Mouse (Mus musculus): ENCODE measurements around the gene Ick. TPM values are rescaled to one million over a fixed set of nuclear protein-coding genes. Genes with fewer than 3 reads are reported as not detected.

The Ick gene
- polyA plus RNA-seq, 1 experiment from 2014 or later: 31.8 TPM

DNA sequence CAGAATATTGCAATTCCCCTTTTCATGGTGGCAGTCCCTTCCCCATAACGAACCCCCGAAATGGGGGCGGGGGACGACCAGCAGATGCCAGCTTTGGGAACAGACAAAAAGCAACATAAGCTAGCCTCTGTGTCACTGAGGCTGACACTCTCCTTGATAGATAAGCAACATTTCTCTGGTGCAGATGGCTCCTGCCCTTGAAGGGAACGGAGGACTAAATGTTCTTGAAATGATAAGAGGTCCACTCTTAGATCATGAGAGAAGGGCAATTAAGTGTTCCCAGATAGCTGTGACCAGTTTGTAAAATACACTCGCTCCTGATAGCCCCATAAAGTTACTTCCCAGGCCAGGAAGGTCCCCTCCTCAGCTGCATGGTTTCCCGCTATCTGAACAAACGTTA, 79.9 kb downstream of the Ick start:
- Histone ChIP-seq H3K27ac (ENCODE audit: low read depth, low read length) (no peak overlapping the region), H3K4me2 (ENCODE audit: low read length) (no peak overlapping the region), H3K9me3 (ENCODE audit: control insufficient read depth, low read length) (no peaks in the 10 kb centered on the region), H3K9ac (ENCODE audit: low read depth, low read length) (no peak overlapping the region), H3K4me1 (ENCODE audit: control insufficient read depth, insufficient read depth, low read depth, low read length) (peaks cover 13% of the 10 kb centered on the region), H3K27me3 (replicated peaks; ENCODE audit: control insufficient read depth, insufficient read depth, low read length) (peaks cover 2% of the 10 kb centered on the region; the same call in 1 of the 2 replicates), H3K36me3 (ENCODE audit: control insufficient read depth, insufficient read depth, low read length) (no peaks in the 10 kb centered on the region), H3K4me3 (ENCODE audit: low read length) (no peak overlapping the region)
- no peak for ATAC-seq
- 88% methylated on average over 8 of the region's 8 CpGs for WGBS

DNA sequence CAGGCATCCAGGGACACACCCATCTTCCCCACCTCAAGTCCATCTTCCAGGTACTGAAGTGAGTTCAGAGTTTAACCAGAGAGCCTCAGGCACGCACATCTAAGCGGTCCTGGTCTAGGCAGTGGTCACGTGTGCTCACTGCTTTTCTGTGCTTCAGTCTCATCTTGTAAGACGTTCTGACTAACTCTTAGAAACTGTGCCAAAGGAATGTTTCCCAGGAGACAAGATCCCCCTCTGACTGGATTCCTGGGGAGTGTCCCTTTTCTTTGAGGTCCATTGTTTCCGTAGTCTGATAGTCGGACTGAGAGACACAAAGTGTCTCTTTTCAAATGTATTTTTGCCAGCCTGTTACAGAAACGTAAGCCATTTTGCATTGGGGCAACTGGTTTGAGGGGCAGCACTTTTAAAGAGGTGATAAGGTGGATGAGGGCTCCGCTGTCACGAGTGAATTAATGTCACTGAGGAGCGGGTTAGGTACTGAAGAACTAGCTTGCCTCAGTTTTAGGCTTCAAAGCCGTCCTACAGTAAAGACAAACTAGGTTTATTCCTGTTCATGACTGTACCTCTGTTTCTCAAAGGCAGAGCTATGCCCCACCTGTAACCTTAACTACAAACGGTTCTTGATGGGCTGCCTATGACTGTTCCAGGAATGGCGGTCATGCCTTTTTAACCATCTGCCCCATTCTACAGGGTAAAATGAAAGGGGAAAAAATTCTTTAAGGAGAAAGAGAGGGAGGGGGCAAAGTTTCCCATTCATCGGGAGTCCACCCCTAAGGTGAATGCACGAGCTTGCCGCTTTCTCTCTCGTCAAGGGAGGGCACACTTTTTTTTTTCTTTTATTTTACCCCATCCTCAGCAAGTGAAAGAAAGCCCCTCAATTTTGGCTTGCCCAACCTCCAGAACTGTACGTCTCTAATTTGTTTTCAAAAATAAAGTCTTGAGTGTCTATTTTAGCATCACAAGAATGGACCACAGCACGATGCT, 82.0 kb downstream of the Ick start:
- H3K4me1 ChIP-seq (ENCODE audit: control insufficient read depth, insufficient read depth, low read depth, low read length): peaks cover 13% of the 10 kb centered on the region
- ATAC-seq: no peak; the same call in 1 of the 2 replicates
- H3K27me3 ChIP-seq (replicated peaks; ENCODE audit: control insufficient read depth, insufficient read depth, low read length): peaks cover 2% of the 10 kb centered on the region; the same call in 1 of the 2 replicates
- no peaks in the 10 kb centered on the region for H3K36me3 ChIP-seq (ENCODE audit: control insufficient read depth, insufficient read depth, low read length)
- H3K9ac ChIP-seq (ENCODE audit: low read depth, low read length): peak overlapping the region; percentile 27; the same call in 1 of the 2 replicates
- H3K4me2 ChIP-seq (ENCODE audit: low read length): peak overlapping the region; percentile 71
- peak overlapping the region; percentile 40 for H3K4me3 ChIP-seq (ENCODE audit: low read length)
- H3K9me3 ChIP-seq (ENCODE audit: control insufficient read depth, low read length): no peaks in the 10 kb centered on the region
- under 1% methylated on average over 19 of the region's 19 CpGs for WGBS
- H3K27ac ChIP-seq (ENCODE audit: low read depth, low read length): no peak overlapping the region

DNA sequence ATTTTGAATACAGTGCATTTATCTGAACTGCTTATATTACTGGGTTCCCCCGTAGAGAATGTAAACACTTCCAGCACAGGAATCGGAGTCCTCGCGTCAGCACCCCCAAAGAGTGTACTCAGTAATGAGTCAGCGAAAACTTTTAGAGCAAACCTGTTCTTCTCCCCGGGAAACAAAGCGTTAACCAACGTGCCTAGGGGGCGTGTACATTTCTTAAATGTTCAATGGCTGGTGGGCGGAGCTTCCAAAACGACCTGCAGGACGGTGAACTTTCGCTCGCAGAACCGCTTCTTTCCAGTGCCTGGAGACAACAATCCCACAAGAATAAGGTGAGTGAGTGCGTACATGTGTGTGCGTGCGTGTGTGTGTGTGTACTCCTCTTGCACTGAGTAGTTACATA, 82.7 kb downstream of the Ick start:
- Histone ChIP-seq H3K27me3 (replicated peaks; ENCODE audit: control insufficient read depth, insufficient read depth, low read length) (peaks cover 2% of the 10 kb centered on the region; the same call in 1 of the 2 replicates), H3K4me2 (ENCODE audit: low read length) (peak overlapping the region; percentile 71), H3K4me3 (ENCODE audit: low read length) (peak overlapping the region; percentile 40), H3K9me3 (ENCODE audit: control insufficient read depth, low read length) (no peaks in the 10 kb centered on the region), H3K9ac (ENCODE audit: low read depth, low read length) (peak overlapping the region; percentile 33), H3K36me3 (ENCODE audit: control insufficient read depth, insufficient read depth, low read length) (no peaks in the 10 kb centered on the region), H3K27ac (ENCODE audit: low read depth, low read length) (no peak overlapping the region), H3K4me1 (ENCODE audit: control insufficient read depth, insufficient read depth, low read depth, low read length) (peaks cover 13% of the 10 kb centered on the region)
- WGBS: 0% methylated on average over 18 of the region's 18 CpGs
- peak; percentile 63 for ATAC-seq

DNA sequence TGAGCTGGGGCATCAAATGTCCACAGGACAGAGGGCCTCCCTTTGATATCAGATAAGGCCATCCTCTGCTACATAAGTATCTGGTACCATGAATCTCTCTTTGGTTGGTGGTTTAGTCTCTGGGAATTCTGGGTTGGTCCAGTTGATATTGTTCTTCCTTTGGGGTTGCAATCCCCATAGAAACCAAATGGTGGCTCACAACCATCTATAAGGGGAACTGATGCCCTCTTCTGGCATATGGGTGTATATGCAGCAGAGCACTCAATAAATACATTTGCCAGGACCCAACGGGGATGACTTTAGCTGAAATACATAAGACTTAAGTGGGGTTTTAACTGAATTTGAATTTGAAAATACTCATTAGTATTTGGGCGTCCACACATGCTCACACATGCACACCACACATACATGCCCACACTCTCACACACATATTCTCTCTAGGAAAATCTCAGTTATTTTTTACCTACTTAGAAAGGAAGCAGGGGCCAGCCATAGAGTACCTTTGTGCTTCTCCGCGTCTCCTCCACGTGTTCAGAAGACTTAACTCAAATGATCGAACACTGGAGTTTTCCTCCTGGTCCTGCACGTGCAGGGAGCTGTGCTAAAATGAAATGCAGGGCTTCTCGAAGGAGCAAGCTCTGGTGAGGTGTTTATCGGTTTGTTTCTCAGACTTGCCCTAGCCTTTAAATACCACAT, 85.1 kb downstream of the Ick start:
- ATAC-seq: no peak
- Histone ChIP-seq H3K36me3 (ENCODE audit: control insufficient read depth, insufficient read depth, low read length) (no peaks in the 10 kb centered on the region), H3K4me2 (ENCODE audit: low read length) (no peak overlapping the region), H3K9me3 (ENCODE audit: control insufficient read depth, low read length) (no peaks in the 10 kb centered on the region), H3K4me1 (ENCODE audit: control insufficient read depth, insufficient read depth, low read depth, low read length) (peaks cover 13% of the 10 kb centered on the region), H3K4me3 (ENCODE audit: low read length) (no peak overlapping the region), H3K27me3 (replicated peaks; ENCODE audit: control insufficient read depth, insufficient read depth, low read length) (peaks cover 2% of the 10 kb centered on the region; the same call in 1 of the 2 replicates), H3K27ac (ENCODE audit: low read depth, low read length) (no peak overlapping the region), H3K9ac (ENCODE audit: low read depth, low read length) (no peak overlapping the region)
- 51% methylated on average over 9 of the region's 9 CpGs for WGBS

DNA sequence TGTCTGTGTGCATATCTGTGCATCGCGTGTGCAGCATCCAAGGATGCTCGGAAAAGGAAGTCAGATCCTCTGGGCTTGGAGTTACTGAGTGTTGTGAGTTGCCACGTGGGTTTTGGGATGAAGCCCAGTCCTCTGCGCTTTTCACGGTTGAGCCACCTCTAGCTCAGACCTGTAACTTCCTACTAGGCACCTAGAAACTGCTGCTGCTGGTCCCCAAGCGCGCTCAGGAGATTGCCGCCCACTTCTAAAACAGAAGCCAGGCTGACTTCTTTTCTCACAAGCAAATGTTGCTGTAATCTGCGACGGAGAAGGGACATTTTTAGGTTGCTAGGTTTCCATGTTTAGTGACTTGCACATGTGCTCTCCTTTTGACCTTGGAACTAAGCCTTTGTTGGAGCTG, 86.0 kb downstream of the Ick start:
- Histone ChIP-seq H3K4me1 (ENCODE audit: control insufficient read depth, insufficient read depth, low read depth, low read length) (peaks cover 13% of the 10 kb centered on the region), H3K4me3 (ENCODE audit: low read length) (no peak overlapping the region), H3K27ac (ENCODE audit: low read depth, low read length) (no peak overlapping the region), H3K4me2 (ENCODE audit: low read length) (no peak overlapping the region), H3K9ac (ENCODE audit: low read depth, low read length) (no peak overlapping the region), H3K27me3 (replicated peaks; ENCODE audit: control insufficient read depth, insufficient read depth, low read length) (0 out of 2 replicates have a peak, but pooled peaks cover 2% of the 10 kb centered on the region), H3K36me3 (ENCODE audit: control insufficient read depth, insufficient read depth, low read length) (no peaks in the 10 kb centered on the region), H3K9me3 (ENCODE audit: control insufficient read depth, low read length) (no peaks in the 10 kb centered on the region)
- 82% methylated on average over 11 of the region's 11 CpGs for WGBS
- ATAC-seq: no peak

DNA sequence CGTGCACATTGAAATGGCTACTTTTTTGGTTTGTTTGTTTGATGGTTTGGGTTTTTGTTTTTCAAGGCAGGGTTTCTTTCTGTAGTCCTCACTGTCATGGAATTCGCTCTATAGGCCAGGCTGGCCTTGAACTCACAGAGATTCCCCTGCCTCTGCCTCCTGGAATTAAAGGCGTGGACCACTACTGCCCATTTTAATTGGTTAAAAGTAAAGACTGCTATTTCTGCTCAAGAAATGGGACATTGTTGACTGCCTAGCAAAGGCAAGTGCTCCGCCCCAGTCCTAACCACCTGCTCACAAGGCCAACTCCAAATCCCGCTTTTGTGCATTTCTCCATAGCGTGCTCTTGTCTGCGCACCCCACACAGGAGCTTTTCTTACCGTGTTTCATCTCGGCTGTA, 88.8 kb downstream of the Ick start:
- no peak for ATAC-seq

DNA sequence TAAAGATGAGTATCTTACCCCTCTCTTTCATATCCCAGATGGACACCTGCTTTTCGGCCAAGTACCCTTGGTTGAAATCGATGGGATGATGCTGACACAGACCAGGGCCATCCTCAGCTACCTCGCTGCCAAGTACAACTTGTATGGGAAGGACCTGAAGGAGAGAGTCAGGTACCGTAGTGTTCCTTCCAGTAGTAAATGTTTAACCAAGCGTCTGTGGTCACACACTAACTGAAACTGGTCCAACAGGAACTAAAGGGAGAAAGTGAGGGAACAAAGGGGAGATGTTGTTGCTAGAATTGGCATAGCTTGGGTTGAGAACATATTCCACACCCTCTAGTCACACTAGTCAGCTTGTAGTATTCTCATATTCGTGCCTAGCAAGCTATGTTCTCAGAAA, 95.2 kb downstream of the Ick start:
- no peaks in the 10 kb centered on the region for H3K9me3 ChIP-seq (ENCODE audit: control insufficient read depth, low read length)
- no peak for ATAC-seq
- H3K4me3 ChIP-seq (ENCODE audit: low read length): no peak overlapping the region
- H3K4me1 ChIP-seq (ENCODE audit: control insufficient read depth, insufficient read depth, low read depth, low read length): no peaks in the 10 kb centered on the region
- no peak overlapping the region for H3K4me2 ChIP-seq (ENCODE audit: low read length)
- H3K27me3 ChIP-seq (replicated peaks; ENCODE audit: control insufficient read depth, insufficient read depth, low read length): no peaks in the 10 kb centered on the region
- no peak overlapping the region for H3K9ac ChIP-seq (ENCODE audit: low read depth, low read length)
- no peak overlapping the region for H3K27ac ChIP-seq (ENCODE audit: low read depth, low read length)
- no peaks in the 10 kb centered on the region for H3K36me3 ChIP-seq (ENCODE audit: control insufficient read depth, insufficient read depth, low read length)
- 92% methylated on average over 6 of the region's 6 CpGs for WGBS

More for the DNA sequence above, 88.8 kb downstream of the Ick start:
- Histone ChIP-seq H3K4me2 (ENCODE audit: low read length) (no peak overlapping the region), H3K9ac (ENCODE audit: low read depth, low read length) (no peak overlapping the region), H3K4me3 (ENCODE audit: low read length) (no peak overlapping the region), H3K9me3 (ENCODE audit: control insufficient read depth, low read length) (no peaks in the 10 kb centered on the region), H3K27me3 (replicated peaks; ENCODE audit: control insufficient read depth, insufficient read depth, low read length) (no peaks in the 10 kb centered on the region), H3K4me1 (ENCODE audit: control insufficient read depth, insufficient read depth, low read depth, low read length) (no peaks in the 10 kb centered on the region), H3K27ac (ENCODE audit: low read depth, low read length) (no peak overlapping the region), H3K36me3 (ENCODE audit: control insufficient read depth, insufficient read depth, low read length) (no peaks in the 10 kb centered on the region)
- 95% methylated on average over 9 of the region's 9 CpGs for WGBS

DNA sequence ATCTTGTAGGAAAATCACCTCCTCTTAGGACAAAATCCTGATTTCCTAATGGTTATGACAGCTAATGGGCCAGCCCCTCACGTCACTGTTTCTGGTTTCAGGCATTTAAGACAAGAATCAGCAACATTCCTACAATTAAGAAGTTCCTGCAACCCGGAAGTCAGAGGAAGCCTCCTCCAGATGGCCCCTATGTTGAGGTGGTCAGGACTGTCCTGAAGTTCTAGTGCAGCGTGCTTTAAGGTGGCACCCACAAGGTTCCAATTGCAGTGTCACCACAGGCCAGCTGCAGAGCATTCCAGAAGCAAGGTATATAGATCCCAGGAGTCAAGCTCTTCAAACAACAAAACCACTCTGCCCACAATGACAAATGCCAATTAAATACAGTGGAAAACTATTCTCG, 100.0 kb downstream of the Ick start:
- Histone ChIP-seq H3K4me2 (ENCODE audit: low read length) (no peak overlapping the region), H3K36me3 (ENCODE audit: control insufficient read depth, insufficient read depth, low read length) (no peaks in the 10 kb centered on the region), H3K9ac (ENCODE audit: low read depth, low read length) (no peak overlapping the region), H3K4me1 (ENCODE audit: control insufficient read depth, insufficient read depth, low read depth, low read length) (no peaks in the 10 kb centered on the region), H3K27ac (ENCODE audit: low read depth, low read length) (no peak overlapping the region), H3K27me3 (replicated peaks; ENCODE audit: control insufficient read depth, insufficient read depth, low read length) (no peaks in the 10 kb centered on the region), H3K9me3 (ENCODE audit: control insufficient read depth, low read length) (no peaks in the 10 kb centered on the region), H3K4me3 (ENCODE audit: low read length) (no peak overlapping the region)
- no peak for ATAC-seq
- 76% methylated on average over 4 of the region's 4 CpGs for WGBS

DNA sequence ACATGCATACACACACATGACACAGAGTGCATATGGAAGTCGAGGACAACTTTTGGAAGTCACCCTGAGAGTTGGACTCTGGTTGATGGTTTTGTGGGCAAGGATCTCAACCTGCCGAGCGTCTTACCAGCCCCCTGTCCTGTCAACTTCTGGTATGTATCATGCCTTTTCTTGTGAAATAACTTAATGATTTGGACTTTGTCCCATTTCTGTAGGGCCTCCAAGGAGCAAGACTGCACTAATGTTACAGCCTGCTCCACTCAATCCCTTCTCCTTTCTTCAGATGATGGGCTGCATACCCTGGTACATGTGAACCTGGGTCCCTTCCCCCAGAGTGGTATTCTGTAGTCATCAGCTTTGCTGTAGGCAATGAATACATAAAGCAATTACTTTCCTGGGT, 101.1 kb downstream of the Ick start:
- Histone ChIP-seq H3K4me2 (ENCODE audit: low read length) (no peak overlapping the region), H3K4me1 (ENCODE audit: control insufficient read depth, insufficient read depth, low read depth, low read length) (no peaks in the 10 kb centered on the region), H3K36me3 (ENCODE audit: control insufficient read depth, insufficient read depth, low read length) (no peaks in the 10 kb centered on the region), H3K9me3 (ENCODE audit: control insufficient read depth, low read length) (no peaks in the 10 kb centered on the region), H3K27ac (ENCODE audit: low read depth, low read length) (no peak overlapping the region), H3K4me3 (ENCODE audit: low read length) (no peak overlapping the region), H3K9ac (ENCODE audit: low read depth, low read length) (no peak overlapping the region), H3K27me3 (replicated peaks; ENCODE audit: control insufficient read depth, insufficient read depth, low read length) (no peaks in the 10 kb centered on the region)
- ATAC-seq: no peak
- 92% methylated on average over 3 of the region's 3 CpGs for WGBS

Data from hindbrain, embryonic 16.5 days (tissue).